Mouse (Mus musculus): ENCODE measurements around the gene Ubp1.

Ubp1 gene

GRCm38 (mm10) chr9:114014034-114014433 is 83.3 kb downstream of the Ubp1 start:
- CTCF ChIA-PET: no interaction called here

- CTCF ChIA-PET: no interaction called here
These were observed 85.0 kb downstream of the Ubp1 start for GRCm38 (mm10) chr9:114015724-114016123.

GRCm38 (mm10) chr9:114016402-114016801 is 85.7 kb downstream of the Ubp1 start:
- CTCF ChIA-PET: interaction anchor here (0.5 kb wide), 1 partner anchor 1311 kb away, joined by 13 read pairs; no protein-coding TSS in a partner anchor

- CTCF ChIA-PET: no interaction called here
These were observed 88.5 kb downstream of the Ubp1 start for GRCm38 (mm10) chr9:114019012-114019762.

GRCm38 (mm10) chr9:114022141-114022540 is 91.4 kb downstream of the Ubp1 start:
- CTCF ChIA-PET: no interaction called here

GRCm38 (mm10) chr9:114025182-114025581 is 94.4 kb downstream of the Ubp1 start:
- CTCF ChIA-PET: no interaction called here

GRCm38 (mm10) chr9:114025846-114026245 is 95.1 kb downstream of the Ubp1 start:
- CTCF ChIA-PET: no interaction called here

- CTCF ChIA-PET: no interaction called here
These were observed 95.7 kb downstream of the Ubp1 start for GRCm38 (mm10) chr9:114026261-114026934.

All from spleen, embryonic (tissue).